Mouse (Mus musculus) embryo, embryonic 11.5 days (tissue): Measurements from ENCODE around the gene Fbxw2.
"Not testable (repeated sequence)": the region's sequence is repeated elsewhere in the genome, so short reads cannot be mapped to it uniquely, and the experiment has no call there.

Source experiments
- DNase-seq: peaks from one replicate; pipeline ENCODE4 v3.0.0-alpha.2; 2012; ENCODE audit warnings: low read depth, low spot score

The Fbxw2 gene

DNA sequence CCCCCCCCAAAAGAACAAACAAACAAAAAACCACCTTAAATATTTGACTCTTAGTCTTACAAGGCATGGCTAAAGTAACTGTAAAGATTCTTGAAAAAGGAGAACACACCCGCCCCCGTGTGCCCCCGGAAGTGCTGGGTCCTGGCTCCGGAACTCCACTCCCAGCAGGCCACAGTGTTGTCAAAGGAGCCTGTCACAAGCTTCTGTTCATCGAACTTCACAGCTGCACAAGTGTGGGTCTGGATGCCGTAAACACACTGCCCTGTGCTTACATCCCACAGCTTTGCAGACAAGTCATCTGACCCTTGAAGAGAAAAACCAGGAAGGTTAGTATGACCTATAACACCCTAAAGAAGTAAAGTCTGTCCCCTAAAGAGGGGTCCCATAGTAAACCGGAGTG lies 13.4 kb downstream of the Fbxw2 start:
- DNase-seq = no peak

DNA sequence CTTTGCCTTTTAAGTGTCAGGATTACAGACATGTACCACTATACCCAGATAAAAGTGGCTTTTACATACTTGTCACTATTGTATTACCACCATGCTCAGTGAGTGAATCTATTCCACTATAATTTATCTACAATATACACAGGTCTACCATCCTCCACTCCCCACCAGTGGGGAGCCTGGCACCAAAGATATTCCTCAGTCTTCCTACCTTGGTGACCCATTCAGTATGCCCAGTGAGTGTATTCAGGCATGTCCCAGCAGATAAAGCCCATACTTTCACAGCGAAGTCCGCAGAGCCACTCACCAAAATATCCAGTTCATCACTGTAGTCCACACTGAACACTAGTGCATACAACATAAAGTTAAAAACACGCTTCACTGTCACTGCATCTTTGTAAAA lies 15.3 kb downstream of the Fbxw2 start:
- DNase-seq = no peak

DNA sequence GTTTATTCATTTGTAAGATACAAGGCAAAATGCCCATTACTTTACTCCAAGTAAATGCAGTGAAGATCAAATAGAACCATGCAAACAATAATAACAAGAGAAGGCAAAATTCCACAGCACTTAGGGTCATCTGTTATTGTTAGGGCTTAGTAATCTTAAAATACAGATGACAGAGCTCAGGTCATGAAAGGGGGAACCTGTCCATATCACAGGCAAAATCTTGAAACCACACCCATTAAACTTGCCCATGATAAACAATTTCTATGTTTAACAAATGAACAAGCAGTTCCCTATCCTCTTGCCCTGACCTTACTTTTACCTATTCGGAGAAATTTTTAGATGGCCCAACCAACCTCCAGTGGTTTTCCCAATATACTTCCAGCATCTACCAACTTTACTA lies 16.5 kb downstream of the Fbxw2 start:
- DNase-seq = no peak

DNA sequence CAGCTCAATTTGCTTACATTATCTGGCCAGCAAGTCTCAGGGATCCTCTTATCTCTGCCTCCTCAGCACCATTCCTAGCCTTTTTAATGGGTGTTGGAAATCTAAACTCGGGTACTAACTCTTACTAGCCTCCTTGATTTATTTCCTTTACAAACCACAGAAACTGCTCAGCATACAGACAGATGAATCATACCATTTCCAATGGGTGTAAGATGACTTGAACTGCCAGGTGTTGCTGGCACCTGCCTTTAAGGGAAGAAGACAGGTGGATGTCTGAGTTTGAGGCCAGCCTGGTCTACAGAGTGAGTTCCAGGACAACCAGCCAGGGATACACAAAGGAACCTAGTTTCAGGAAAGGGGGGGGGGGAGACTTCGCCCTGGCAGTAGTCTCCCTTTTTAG lies 18.1 kb downstream of the Fbxw2 start:
- no peak for DNase-seq

DNA sequence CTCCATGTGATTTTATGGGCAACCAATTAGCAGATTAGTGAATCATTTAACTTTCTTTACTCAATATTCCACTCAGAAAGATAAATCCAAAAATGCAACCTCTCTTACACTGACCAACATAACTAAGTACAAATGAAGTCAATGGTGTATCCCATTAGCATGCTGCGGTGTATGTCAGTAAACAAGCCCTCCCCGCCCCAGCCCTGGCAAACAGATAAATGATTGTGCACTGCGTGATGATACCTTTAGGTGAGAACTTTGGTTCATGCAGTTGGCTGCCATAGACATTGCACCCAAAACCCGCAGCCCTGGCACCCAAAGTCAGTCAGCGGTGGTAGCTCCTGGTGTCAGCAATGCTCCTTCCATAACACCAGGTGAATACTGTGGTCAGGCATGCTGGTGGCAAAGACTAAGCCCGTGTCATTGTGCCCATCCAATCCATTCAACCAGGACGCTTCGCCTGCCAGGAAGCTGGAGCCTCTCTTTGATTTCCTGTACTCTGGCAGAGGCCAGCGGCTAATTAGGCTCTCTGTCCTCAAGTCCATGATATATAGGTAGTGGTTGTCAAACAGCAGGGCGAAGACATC lies 20.7 kb downstream of the Fbxw2 start:
- no peak for DNase-seq

DNA sequence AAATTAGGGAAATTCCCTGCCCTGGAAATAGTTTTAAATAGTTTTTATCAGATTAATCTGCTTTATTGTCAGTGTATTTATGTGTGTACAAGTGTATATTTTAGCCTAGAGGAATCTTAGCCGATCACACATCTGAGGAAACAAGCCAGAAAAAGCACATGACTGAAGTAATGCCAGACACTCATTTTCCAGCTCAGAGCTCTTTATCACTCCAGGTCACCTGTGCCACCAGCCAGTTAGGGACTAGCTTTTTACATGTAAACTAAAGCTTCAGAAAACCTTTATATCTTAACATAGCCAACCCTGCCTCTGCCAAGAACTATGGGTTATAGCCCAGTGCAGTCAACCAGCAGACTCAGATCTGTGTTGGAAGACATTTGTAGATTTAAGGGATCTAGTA lies 21.3 kb downstream of the Fbxw2 start:
- no peak for DNase-seq

DNA sequence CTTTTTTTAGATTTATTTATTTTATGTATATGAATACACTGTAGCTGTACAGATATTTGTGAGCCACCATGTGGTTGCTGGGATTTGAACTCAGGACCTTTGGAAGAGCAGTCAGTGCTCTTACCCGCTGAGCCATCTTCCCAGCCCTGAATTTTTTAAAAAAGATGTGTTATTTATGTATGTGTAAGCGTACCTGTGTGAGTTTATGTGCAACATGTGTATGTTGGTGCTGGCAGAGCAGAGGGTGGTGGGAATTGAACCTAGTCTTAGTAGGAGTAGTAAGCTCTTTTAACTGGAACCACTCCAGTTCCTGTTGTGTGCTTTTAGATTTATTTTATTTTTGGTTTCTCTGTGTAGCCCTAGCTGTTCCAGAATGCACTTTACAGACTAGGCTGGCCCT lies 21.9 kb downstream of the Fbxw2 start:
- no peak for DNase-seq

DNA sequence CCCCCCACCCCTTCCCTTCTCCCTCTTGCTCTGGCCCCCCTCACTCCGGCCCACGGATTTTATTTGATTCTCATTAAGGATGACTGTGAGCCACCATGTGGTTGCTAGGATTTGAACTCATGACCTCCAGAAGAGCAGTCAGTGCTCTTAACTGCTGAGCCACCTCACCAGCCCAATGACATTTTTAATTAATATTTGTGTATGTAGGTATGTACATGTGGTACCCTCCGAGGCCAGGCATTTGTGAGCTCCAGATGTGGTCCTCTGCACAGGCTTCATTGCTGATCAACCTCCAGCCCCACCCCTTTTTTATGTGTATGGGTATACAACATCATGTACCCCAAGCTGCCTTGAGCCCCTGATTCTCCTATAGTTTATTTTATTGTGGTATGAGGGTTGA lies 22.4 kb downstream of the Fbxw2 start:
- DNase-seq = no peak

DNA sequence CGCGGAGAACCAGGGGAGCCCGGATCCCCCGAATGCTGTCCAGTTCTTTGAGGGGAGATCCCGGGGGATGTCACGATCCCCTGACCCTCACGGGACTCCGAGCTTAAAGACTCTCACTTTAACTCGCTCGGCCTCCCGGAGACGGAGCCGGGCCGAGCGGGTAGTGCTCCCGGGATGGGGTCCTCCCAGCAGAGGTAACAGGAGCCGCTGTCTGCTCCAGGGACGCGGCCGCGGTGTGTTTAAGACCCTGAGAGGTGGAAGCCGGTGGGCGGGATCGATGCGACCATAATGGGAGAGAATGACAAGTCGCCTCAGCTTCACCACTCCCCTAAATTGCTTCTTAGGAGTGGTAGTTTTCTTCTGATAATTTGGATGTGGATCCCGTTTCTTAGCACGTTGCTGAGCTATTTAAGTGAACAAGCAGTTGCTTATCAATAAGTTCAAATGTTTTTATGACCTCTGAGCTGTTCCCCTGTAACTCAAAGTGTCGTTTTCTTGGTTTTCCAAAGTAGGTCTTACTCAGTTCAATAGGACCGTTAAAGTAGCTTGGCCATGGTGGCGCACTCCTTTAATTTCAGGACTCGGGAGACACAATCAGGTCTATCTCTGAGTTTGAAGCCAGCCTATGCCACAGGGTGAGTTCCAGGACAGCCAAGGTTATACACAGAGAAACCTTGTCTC lies 23.4 kb downstream of the Fbxw2 start:
- not testable (repeated sequence) for DNase-seq

DNA sequence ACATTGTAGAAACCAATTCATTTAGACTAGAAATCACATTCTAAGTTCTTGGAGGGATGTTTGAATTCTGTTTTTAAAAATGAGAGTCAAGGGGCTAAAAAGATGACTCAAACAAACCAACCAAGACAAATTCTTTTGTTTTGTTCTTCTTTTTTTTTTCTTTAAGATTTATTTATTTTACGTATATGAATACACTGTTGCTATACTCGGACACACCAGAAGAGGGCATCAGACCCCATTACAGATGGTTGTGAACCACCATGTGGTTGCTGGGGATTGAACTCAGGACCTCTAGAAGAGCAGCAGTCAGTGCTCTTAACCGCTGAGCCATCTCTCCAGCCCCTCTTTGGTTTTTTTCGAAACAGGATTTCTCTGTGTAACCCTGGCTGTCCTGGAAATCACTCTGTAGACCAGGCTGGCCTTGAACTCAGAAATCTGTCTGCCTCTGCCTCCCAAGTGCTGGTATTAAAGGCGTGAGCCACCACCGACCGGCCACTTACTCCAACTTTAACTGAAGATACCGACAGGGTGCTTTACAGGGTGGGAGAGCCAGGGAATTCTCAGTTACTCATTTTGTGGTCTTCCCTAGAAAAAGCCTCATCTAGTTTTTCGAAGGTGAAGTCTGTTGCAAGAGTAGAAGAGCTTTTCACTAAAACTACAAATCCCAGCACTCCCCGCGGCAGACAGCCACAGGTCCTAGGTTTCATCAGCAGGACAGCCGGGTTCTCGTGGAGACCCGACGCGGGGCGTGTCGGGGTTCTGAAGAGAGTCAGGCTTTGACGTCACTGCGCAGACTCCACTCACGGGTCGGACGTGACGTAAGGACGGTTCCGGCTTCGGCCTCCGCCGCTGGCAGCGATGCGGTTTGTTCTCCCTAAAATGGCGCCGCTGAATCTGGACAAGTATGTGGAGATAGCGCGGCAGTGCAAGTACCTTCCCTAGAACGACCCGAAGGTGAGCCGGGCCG lies 24.3 kb downstream of the Fbxw2 start:
- peak; percentile 98 for DNase-seq

DNA sequence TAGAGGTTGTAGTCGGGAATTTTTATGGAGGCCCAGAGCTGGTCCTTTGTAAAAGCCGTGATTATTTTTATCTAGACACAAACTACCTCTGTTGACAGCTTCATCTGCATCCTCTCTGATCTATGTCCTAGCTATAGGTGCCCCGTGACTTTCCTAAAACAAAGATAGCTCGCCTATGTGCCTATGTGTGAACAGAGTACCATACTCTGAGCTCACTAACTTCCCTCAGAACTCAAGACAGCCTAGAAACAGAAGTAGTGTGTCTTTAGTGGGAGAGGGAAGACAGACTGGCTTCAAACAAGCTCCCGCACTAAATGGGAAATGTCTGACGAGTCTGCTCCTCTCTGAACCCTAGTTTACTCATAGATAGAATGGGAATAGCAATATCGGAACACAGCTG lies 25.7 kb downstream of the Fbxw2 start:
- no peak for DNase-seq

DNA sequence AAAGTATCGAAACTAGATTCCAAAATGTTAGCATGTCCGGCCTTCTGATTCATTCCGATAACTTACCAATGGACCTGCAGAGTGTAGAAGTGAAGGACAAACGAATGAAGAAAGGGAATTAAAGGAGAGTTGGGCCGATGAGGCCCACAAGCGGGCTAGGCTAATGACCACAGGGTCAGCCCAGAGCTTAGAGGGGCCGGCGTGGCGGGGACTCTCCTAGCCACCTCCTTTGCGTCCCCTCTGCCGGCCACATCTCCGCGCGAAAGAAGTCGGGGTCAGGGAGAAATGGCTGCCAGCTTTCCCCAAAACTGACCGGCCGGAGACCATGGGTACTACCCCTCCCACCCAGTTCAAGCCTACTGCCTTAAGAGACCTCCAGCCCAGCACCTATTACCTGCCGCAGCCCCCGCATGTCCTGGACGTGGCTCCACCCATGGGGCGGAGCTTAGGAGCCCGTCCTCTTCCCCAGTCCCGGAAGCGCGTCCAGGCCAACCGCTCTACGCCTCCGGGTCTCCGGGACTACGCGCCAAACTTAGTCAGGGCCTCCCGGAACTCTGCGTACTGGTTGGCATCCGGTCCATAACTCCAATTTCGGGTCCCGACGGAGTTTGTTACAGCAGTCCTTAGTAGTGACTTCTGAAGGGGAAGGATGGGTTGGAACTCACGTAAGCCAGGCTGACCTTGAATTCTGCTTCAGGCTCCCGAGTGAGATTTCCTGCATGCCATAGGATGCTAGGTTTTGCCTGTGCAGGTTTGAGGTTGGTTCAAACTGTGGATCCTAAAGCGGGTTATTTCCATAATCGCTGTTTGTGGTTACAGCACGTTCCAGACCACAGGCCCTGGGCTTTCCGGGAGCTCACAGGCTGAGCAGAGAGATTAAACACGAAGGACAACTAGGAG lies 26.5 kb downstream of the Fbxw2 start, which contains the start of gene Rabepk:
Gene Rabepk (minus strand): TSS at position 556 of the 900 bp plus-strand sequence.
- peak; percentile 65 for DNase-seq

DNA sequence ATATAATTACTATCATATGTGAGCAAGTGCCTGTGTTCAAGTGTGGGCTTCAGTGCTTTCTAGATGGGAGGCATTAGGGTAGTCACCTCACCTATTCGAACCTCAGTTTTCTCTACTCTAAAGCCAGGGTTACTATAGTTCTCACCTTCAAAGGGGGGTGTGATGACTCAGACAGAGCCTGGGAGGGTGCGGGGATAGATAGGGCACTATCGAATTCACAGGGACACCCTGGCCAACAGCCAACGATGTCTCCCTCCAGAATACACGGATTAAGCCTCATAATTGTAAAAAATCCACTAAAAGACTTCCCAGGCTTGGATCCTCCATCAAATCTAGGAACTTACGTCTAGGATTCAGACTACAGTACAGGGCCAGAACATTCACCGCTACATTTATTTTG lies 30.7 kb downstream of the Fbxw2 start:
- no peak for DNase-seq

DNA sequence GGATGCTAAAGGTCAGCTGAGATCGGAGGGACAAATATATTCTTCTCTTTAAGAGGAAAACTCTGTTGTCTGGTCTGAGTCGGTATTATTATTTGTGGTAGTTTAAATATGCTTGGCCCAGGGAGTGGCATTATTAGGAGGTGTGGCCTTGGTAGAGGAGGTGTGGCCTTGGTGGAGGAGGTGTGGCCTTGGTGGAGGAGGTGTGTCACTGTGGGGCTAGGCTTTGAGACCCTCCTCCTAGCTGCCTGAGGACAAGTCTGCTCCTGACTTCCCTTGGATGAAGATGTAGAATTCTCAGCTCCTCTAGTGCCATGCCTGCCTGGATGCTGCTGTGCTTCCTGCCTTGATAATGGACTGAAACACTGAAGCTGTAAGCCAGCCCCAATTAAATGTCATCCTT lies 31.6 kb downstream of the Fbxw2 start:
- no peak for DNase-seq

DNA sequence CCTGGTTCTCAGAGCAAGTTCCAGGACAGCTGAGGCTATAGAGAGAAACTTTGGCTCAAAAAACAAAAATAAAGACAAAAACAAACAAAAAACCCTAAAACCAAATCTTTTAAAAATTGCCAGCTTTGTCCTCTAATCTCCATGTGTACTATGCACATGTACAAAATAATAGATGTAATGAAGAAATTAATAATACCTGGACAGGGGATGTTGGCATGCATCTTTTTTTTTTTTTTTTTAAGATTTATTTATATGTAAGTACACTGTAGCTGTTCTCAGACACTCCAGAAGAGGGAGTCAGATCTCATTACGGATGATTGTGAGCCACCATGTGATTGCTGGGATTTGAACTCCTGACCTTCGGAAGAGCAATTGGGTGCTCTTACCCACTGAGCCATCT lies 33.6 kb downstream of the Fbxw2 start:
- DNase-seq = not testable (repeated sequence)

DNA sequence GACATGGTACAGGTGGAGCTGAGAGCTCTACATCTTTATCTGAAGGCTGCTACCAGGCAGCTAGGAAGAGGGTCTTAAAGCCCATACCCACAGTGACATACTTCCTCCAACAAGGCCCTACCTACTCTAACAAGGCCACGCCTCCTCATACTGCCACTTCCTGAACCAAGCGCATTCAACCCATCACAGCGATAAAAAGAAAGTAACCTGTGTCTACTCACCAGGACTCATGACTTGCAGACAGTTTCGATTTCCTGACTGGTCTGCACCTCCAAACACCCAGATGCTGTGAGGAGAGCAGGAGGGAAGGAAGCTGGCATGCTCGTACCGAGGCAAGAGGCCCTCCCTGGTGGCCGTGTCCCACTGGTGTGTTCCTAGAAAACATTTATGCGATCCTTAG lies 35.8 kb downstream of the Fbxw2 start:
- no peak for DNase-seq

DNA sequence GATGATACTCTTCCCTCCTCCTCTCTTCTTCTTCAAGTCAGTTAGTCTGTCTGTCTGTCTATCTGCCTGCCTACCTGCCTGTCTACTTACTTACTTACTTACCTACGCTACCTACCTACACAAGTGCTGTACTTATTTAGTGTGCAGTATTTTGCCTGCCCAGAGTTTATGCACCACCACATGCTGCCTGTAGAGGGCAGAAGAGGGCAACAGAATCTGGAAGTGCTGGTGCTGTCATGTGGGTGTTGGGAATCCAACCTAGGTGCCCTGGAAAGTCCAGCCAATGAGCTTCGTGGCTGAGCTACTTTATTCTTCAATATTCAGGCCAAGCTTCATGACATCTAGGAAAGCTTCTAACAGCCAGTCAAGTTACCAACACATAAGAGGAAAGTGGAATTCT lies 42.0 kb downstream of the Fbxw2 start:
- DNase-seq = no peak

DNA sequence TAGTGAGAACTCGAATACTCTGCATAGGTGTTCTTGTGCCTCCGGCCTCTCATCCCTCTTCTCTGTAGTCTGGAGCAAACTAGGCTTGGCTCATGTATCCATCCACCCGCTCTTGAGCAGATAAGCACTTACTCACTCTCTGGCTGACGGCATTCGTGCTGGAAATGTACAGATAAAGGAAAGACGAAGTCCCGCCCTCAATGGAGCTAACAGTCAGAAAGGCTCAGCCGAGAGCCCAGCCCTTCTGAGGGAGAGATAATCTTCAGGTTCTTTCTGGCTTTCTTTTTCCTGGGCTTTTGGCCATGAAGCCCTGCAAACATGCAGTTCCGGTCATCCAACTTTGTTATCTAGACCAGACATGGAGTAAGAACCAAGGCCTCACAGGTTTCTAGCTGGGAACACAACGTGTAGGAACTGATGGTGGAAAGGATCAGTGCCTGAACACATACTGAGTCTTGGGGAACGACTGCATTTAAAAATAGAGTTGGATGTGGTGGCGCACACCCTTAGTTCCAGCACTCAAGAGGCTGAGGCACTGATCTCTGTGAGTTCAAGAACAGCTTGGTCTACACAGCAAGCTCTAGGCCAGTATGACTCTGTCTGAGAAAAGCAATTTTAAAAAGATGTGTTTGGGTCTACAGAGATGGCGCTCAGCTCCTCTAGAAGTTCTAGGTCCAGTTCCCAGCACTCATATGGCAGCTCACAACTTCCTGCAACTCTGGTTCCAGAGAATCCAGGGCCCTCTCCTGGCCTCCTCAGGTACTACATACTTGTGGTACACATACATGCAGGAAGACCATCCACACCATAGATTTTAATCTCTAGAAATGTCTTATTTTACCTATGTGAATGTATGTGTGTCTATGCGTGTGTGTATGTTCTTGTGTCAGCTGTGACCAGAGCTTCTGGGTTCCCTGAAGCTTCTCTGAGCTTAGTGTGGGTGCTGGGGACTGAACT lies 42.8 kb downstream of the Fbxw2 start:
- no peak for DNase-seq

DNA sequence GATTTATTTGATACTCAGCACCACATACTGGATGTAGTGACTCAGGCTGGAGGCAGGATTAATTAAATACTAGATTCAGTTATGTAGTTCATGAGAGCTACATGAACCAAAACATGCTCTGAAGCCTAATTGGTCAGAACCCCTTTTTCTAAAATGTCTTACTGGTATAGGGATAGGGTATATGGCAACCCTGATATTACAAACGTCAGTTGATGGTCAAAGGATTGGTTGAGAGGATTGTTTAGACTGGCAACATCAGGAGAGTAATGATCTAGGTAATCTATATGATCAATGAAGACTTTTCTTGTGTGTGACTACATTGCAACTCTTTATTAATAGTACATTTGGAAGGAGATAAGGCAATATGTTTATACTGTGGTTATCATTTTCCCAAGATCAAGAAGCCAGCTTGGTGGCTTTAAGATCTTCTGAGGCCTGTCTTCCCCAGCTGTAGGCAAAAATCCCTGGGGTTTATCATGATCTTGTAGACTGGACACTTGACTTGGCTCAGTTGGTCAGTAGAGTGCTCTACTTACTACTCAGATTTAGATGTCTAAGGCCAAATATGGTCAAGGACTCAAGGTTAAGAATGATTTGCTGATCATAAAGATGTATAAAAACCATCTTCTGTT lies 48.8 kb downstream of the Fbxw2 start:
- no peak for DNase-seq

DNA sequence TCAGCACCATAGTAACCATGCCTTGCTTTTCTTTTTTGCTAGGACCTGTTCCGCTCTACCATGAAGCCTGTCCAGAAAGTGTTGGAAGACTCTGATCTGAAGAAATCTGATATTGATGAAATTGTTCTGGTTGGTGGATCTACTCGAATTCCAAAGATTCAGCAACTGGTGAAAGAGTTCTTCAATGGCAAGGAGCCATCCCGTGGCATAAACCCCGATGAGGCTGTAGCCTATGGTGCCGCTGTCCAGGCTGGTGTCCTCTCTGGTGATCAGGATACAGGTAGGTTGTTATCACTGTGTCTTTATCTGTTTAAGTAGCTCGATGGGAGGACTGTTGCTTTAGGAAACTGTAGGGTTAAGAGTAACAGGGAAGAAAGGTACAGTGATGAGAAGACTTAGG lies 51.6 kb downstream of the Fbxw2 start:
- no peak for DNase-seq
